Mouse (Mus musculus) spleen, postnatal 10 days (tissue): ENCODE results near the gene Dnase1l1.

Experiments used
- DNase-seq, 2 experiments: peaks; one replicate each; pipeline ENCODE4 v3.0.0; 2021 to 2022; ENCODE audit warnings: low spot score in 2 of 2

Dnase1l1 gene

GRCm38 (mm10) chrX:74281732-74282394 is at the start of gene Dnase1l1, which contains the start of gene Taz:
Gene Dnase1l1, minus strand, starts transcription at chrX:74282337.
Gene Taz, plus strand, starts transcription at chrX:74281912.
- DNase-seq, result peak; percentile 62 to 82

DNA sequence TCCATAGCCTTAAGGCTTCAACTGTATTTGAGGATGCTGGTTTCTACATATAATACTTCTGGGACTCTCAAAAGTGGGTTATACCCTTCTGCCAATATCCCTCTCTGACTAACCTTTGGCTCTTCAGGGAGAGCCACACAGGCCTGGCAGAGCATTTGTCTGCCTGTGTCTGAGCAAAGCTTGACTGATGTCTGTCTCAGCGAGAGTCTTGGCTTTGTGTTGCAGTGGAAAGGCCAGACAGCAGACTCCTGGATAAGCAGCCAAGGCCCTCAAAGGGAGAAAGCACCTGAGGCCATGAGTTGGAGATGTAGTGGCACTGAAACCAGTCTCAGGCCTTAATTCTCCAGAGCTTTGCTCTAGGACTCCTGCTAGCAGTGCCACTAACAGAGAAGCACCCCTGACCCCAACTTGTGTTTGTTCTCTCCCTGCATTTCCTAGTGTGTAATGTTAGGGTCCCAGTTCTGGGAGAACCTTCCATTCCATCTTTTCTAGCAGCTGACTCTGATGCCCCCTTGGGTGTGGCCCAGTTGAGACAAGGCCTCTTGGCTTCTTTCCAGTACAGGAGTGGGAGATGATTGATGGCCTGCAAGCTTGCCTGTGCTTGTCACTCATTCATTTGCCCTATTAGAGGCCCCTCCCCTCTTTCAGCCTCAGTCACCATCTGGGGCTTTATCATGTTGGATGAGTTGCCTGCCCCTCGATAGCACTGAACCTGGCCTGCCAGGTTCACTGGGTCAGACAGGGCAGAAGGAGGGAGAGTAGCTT is 48.2 kb upstream of the Dnase1l1 start:
- no peak for DNase-seq

DNA sequence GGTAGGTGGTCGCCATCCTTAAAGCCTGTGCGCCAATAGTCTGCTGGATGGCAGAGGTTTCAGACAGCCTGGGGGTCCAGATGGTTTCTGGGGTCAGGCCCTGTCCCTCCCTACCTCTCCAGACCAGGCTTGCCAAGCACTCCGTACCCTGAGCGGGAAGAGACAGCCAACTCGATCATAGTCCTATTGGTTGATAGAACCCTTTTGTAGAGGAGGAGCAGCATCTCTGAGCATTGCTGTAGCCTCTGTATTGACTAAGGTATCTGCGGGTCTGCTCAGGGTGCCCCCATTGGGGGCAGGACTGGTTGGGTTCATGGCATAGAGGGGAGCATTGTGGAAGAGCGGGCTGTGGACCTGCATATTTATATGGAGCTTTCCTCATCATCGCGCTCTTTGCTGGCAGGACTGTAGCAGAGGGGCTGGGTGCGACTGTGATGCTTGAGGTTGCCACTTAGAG is 47.1 kb upstream of the Dnase1l1 start:
- DNase-seq, result no peak

- peak; percentile 50 to 71 for DNase-seq
These were observed 46.6 kb upstream of the Dnase1l1 start, which contains the start of gene Plxna3 for GRCm38 (mm10) chrX:74328725-74329161. Gene Plxna3, plus strand, starts transcription at chrX:74329066.

DNA sequence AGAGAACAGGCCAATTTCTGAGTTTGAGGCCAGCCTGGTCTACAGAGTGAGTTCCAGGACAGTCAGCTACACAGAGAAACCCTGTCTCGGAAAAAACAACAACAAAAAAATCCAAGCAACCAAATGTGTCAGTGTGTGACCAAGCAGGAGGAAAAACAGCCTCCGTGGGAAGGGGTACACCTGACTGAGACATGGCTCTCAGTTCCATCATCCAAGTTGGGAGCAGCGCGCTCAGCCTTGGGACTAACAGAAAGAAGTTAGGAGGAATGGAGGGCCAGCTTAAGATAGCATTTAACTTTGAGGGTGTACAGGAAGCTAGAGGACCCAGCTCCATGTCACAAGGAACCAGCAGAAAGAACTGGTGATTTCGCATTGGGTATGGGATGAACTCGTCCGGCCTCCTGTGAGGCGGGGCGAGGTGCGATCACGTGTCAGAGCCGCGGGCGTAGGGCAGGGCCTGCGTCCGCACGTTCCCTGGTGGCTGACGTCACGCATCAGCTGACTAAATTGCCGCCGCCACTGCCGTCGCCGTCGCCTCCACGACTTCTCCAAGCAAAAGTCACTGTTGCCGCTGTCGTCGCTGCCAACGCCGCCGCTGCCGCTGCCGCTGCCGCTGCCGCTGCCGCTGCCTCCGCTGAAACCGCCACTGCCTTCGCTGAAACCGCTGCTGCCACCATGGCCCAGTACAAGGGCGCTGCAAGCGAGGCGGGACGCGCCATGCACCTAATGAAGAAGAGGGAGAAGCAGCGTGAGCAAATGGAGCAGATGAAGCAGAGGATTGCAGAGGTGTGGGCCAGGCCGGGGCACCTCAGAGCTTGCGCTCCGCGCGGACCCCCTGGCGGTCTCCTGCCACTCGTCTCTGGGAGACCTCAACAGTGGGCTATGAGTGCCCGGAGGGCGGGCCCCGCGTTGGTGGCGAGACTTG is 30.7 kb upstream of the Dnase1l1 start, which contains the start of gene Fam50a:
Gene Fam50a (plus strand): TSS at position 494 of the 925 bp plus-strand sequence.
- DNase-seq, result peak; percentile 72 to 91

GRCm38 (mm10) chrX:74304867-74305700 is 22.9 kb upstream of the Dnase1l1 start, which contains the start of gene Gdi1:
Gene Gdi1, plus strand, starts transcription at chrX:74304998.
- DNase-seq, result peak; percentile 75 to 82

DNA sequence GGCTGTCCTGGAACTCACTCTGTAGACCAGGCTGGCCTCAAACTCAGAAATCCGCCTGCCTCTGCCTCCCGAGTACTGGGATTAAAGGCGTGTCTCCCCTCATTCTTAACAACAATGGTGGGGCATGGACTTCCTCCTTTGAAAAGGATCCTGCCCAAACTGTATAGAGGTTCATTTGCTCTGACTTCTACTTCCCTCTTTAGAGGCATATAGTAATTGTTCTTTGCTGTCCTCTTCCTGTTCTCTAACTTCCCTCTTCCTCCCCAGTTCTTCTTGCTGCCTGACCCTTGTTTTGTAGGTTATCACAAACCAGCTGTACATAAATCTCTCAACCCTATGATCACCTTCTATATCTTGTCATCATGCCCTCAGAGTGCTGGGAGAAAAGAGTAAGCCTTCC is 17.6 kb upstream of the Dnase1l1 start:
- DNase-seq, result no peak

DNA sequence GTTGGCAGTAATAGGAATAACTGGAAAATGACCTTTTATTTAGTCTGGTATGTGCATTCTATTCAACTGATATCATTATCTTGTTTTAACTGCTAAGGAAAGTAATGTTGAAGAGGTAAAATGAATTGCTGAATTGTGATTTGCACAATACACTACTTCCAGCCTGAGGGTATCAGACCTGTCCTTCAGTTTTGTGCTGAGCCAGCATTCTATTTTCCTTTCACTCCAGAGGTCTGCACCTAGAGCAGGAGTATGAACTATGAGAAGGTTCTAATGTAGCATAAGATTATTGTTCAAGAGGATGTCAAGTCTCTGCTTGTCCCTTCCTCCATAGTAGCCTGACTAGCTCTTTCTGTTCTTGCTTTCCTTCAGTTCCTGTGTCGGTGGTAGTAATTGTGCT is 16.2 kb upstream of the Dnase1l1 start:
- no peak for DNase-seq

- peak; percentile 88 to 95 for DNase-seq
These were observed 14.7 kb upstream of the Dnase1l1 start, which contains the start of gene Atp6ap1 for GRCm38 (mm10) chrX:74296538-74297448. Gene Atp6ap1, plus strand, starts transcription at chrX:74297097.

- DNase-seq, result no peak
These were observed 11.3 kb upstream of the Dnase1l1 start for GRCm38 (mm10) chrX:74293431-74293830.

DNA sequence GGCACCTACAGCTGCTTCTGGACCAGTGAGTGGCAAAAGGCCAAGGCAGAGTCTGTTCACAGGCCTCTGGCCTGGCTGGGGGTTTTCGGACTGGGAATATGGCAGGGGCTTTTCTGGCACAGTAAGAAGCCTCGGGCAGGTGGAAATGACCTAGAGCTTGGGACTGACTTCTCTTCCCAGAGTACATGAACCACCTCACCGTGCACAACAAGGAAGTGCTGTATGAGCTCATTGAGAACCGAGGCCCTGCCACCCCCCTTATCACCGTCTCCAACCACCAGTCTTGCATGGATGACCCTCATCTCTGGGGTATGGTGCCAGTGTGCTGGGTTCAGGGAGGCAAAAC is 928 bp upstream of the Dnase1l1 start:
- DNase-seq, result no peak

- DNase-seq, result peak; percentile 76 to 92
These were observed 406 bp upstream of the Dnase1l1 start for GRCm38 (mm10) chrX:74282395-74283091.

- DNase-seq, result no peak
These were observed 951 bp downstream of the Dnase1l1 start for GRCm38 (mm10) chrX:74281041-74281731.

DNA sequence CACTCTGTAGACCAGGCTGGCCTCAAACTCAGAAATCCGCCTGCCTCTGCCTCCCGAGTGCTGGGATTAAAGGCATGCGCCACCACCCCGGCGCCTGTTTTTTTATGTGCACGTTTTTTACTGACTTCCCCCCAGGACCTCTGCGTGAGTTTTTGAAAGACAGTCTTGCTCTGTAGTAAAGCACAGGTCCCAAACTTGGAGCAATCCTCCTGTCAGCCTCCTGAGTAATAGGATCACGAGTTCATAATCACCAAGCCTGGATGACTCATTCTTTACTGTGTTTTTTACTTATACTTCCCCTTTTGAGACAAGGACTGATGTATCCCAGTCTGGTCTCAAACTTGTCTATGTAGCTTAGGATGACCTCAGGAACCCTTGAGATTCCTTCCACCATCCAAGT is 4.2 kb downstream of the Dnase1l1 start:
- no peak for DNase-seq

DNA sequence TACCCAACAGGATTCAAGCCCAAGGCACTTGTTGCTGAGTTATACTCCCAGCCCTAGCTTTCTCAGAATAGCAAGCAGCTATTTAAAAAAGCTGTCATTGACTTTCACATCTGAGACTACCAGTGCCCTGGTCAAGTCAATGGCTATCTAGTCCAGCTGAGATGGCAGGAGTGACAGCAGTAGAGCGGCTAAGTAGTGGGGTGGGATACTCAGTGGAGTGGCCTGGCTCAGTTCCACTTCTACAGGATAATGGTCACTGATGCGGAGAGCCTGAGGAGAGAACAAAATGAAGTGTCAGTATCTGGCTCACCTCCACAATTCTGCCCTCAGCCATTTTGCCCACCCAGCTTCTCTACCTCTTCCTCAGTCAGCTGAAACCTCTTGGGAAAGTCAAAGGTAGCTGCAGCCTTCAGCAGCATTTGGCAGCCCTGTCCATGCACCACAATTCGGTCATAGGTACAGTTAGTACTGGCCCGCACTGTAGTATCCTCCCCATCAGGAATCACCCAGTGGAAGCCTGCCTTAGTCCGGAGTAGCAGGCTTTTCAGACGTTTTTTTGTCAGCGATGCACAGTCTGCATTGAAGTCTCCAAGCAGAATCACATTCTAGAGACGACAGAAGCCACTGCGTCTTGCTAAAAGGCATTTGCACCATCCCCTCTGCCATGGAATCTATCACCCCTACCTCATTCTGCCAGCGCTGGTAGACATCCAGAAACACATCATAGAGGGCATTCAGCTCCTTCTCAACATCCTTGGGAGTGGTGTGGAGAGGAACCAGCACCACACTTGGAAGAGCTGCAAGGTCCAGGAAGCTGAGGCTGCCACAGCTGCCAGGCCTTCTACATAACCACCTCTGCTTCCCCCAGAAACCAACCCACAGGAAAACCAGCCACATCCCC is 8.5 kb downstream of the Dnase1l1 start:
- DNase-seq, result no peak

GRCm38 (mm10) chrX:74270902-74271551 is 11.1 kb downstream of the Dnase1l1 start:
- peak; percentile 33 to 37 for DNase-seq
